Mouse (Mus musculus) CH12.LX (cell line): ENCODE measurements around the gene 2010109A12Rik.

Source experiments
- CTCF ChIP-seq, 2 experiments: IDR thresholded peaks in 1 of 2; conservative IDR thresholded peaks in 1 of 2; 2 replicates each; pipeline ENCODE4 v1.5.1; 2011 to 2012; ENCODE audit warnings: low read depth in 2 of 2, low read length in 2 of 2, improper control_type of control experiment in 1 of 2, inconsistent platforms in 1 of 2, mild to moderate bottlenecking in 1 of 2, moderate library complexity in 1 of 2
- E2F4 ChIP-seq: IDR thresholded peaks from 2 replicates; pipeline ENCODE4 v1.6.1; 2011; ENCODE audit warnings: low read depth, low read length, improper control_type of control experiment; ENCODE audit not compliant: insufficient replicate concordance
- EP300 ChIP-seq: IDR thresholded peaks from 2 replicates; pipeline ENCODE4 v1.6.1; 2011; ENCODE audit warnings: low read length, improper control_type of control experiment
- IRF4 ChIP-seq: IDR thresholded peaks from 2 replicates; pipeline ENCODE4 v1.6.1; 2014; ENCODE audit warnings: low read depth, mild to moderate bottlenecking, inconsistent platforms, low read length, improper control_type of control experiment
- MAFK ChIP-seq: IDR thresholded peaks from 2 replicates; pipeline ENCODE4 v1.6.1; 2011; ENCODE audit warnings: low read length, improper control_type of control experiment; ENCODE audit not compliant: insufficient replicate concordance
- MEF2A ChIP-seq: IDR thresholded peaks from 2 replicates; pipeline ENCODE4 v1.6.1; 2014; ENCODE audit warnings: low read depth, mild to moderate bottlenecking, inconsistent platforms, low read length, improper control_type of control experiment, borderline replicate concordance
- NRF1 ChIP-seq: IDR thresholded peaks from 2 replicates; pipeline ENCODE4 v1.6.1; 2014; ENCODE audit warnings: low read depth, mild to moderate bottlenecking, inconsistent platforms, low read length, improper control_type of control experiment, moderate library complexity
- POLR2A ChIP-seq: IDR thresholded peaks from 2 replicates; pipeline ENCODE4 v1.6.1; 2011; ENCODE audit warnings: low read depth, mild to moderate bottlenecking, improper control_type of control experiment, low read length
- POLR2AphosphoS2 ChIP-seq: IDR thresholded peaks from 2 replicates; pipeline ENCODE4 v1.6.1; 2011; ENCODE audit warnings: low read depth, low read length, improper control_type of control experiment
- ZC3H11A ChIP-seq: IDR thresholded peaks from 2 replicates; pipeline ENCODE4 v1.6.1; 2012; ENCODE audit warnings: low read depth, mild to moderate bottlenecking, inconsistent platforms, low read length, improper control_type of control experiment
- ZMIZ1 ChIP-seq: IDR thresholded peaks from 2 replicates; pipeline ENCODE4 v1.6.1; 2012; ENCODE audit warnings: low read depth, mild to moderate bottlenecking, inconsistent platforms, low read length, improper control_type of control experiment

GRCm38 (mm10) chr5:93236541-93236940 is 30.2 kb downstream of the 2010109A12Rik start:
- no peak for TF ChIP-seq CTCF (conservative IDR thresholded peaks at IDR 0.05 in 1 of 2, IDR thresholded peaks at IDR 0.05 in 1 of 2; ENCODE audit: low read depth in 2 of 2, low read length in 2 of 2)
- TF ChIP-seq POLR2A = no peak
- no peak for TF ChIP-seq IRF4
- no peak for TF ChIP-seq MAFK
- TF ChIP-seq NRF1 = no peak
- TF ChIP-seq EP300 = no peak
- TF ChIP-seq MEF2A = no peak
- no peak for TF ChIP-seq ZC3H11A
- TF ChIP-seq POLR2AphosphoS2 = no peak
- TF ChIP-seq E2F4 = no peak
- TF ChIP-seq ZMIZ1 = no peak
